Mouse (Mus musculus) heart, postnatal 0 days (tissue): ENCODE data around the gene Ncf2. TPM values are rescaled to one million over a fixed set of nuclear protein-coding genes. Genes with fewer than 3 reads are reported as not detected.
A peak's percentile ranks its signal among the peaks of the same experiment; 100 is the strongest.

ENCODE experiments used
- ATAC-seq: fragments of 200-750 bp; cut with Nextera tagmentation; 2 replicates; pipeline ENCODE4 v1.8.0; 2017; ENCODE audit warnings: low read depth, moderate number of reproducible peaks, moderate library complexity; ENCODE audit not compliant: insufficient read depth
- DNase-seq: peaks from one replicate; pipeline ENCODE4 v3.0.0-alpha.2; 2016; ENCODE audit warnings: low spot score
- H3K27ac ChIP-seq: fragments of 300-500 bp; sonication (generic); 2 replicates; pipeline ENCODE4 v1.5.1; 2014; ENCODE audit warnings: low read depth, mild to moderate bottlenecking
- H3K27me3 ChIP-seq: fragments of 300-500 bp; sonication (generic); 2 replicates; pipeline ENCODE4 v1.6.1; 2014; ENCODE audit warnings: low read length, mixed read lengths; ENCODE audit not compliant: control insufficient read depth, insufficient read depth
- H3K36me3 ChIP-seq: fragments of 300-500 bp; sonication (generic); replicated peaks from 2 replicates; pipeline ENCODE4 v1.6.1; 2014; ENCODE audit warnings: low read length, mixed read lengths; ENCODE audit not compliant: control insufficient read depth, insufficient read depth
- H3K4me1 ChIP-seq: fragments of 300-500 bp; sonication (generic); 2 replicates; pipeline ENCODE4 v1.6.1; 2014; ENCODE audit warnings: antibody characterized with exemption; ENCODE audit not compliant: control insufficient read depth, insufficient read depth
- H3K4me2 ChIP-seq: fragments of 300-500 bp; sonication (generic); 2 replicates; pipeline ENCODE4 v1.6.1; 2014; ENCODE audit warnings: low read depth, mild to moderate bottlenecking, low read length, moderate library complexity
- H3K4me3 ChIP-seq: fragments of 300-500 bp; sonication (generic); 2 replicates; pipeline ENCODE4 v1.5.1; 2014; ENCODE audit warnings: low read depth, low read length
- H3K9ac ChIP-seq: fragments of 300-500 bp; sonication (generic); replicated peaks from 2 replicates; pipeline ENCODE4 v1.6.1; 2014; ENCODE audit warnings: low read depth, low read length, mixed read lengths
- H3K9me3 ChIP-seq: fragments of 300-500 bp; sonication (generic); replicated peaks from 2 replicates; pipeline ENCODE4 v1.6.1; 2016; ENCODE audit warnings: low read length; ENCODE audit not compliant: control insufficient read depth
- CTCF ChIP-seq: IDR thresholded peaks from 2 replicates; pipeline ENCODE4 v1.5.1; 2016; ENCODE audit warnings: antibody characterized with exemption, control low read depth, low read depth
- EP300 ChIP-seq: IDR thresholded peaks from 2 replicates; pipeline ENCODE4 v1.6.1; 2016; ENCODE audit warnings: antibody characterized with exemption, low read depth
- WGBS: fragments of 180-500 bp; shearing (Covaris S2); extraction: QIAGEN DNeasy Blood & Tissue Kit; methylation state at CpG from one replicate; pipeline ENCODE4 v1.1.7; 2014; 5-methylcytosine and 5-hydroxymethylcytosine counted together
- polyA plus RNA-seq: library from polyadenylated mRNA; unstranded; fragments of >200 nt; fragmentation: Nextera tagmentation; extraction: Ambion mirVana; gene quantifications from 2 replicates; pipeline ENCODE4 v1.2.1, GENCODE M21; 2015
- total RNA-seq: library from RNA; depleted of rRNA; stranded (reverse); fragments of >200 nt; gene quantifications from 2 replicates; pipeline ENCODE4 v1.2.3, GENCODE M21; 2014; ENCODE audit warnings: low replicate concordance

The Ncf2 gene
- total and polyA plus RNA-seq, 2 experiments from 2014 or later: 1.6 to 2.3 TPM

GRCm38 (mm10) chr1:152800633-152801176, 711 bp downstream of the Ncf2 start:
- H3K4me1 ChIP-seq: 0 out of 2 replicates have a peak, but pooled peaks cover 11% of the 10 kb centered on the region
- no peak overlapping the region for H3K4me3 ChIP-seq
- H3K9me3 ChIP-seq: no peaks in the 10 kb centered on the region
- ATAC-seq (no peak), DNase-seq (no peak)
- 0 out of 2 replicates have a peak overlapping the region, but pooled peaks have one; percentile 59 for H3K27ac ChIP-seq
- H3K36me3 ChIP-seq: no peaks in the 10 kb centered on the region
- TF ChIP-seq EP300: no peak
- TF ChIP-seq CTCF: no peak
- H3K9ac ChIP-seq: no peak overlapping the region
- no peak overlapping the region for H3K4me2 ChIP-seq
- 77% methylated on average over 13 of the region's 13 CpGs for WGBS
- no peaks in the 10 kb centered on the region for H3K27me3 ChIP-seq

DNA sequence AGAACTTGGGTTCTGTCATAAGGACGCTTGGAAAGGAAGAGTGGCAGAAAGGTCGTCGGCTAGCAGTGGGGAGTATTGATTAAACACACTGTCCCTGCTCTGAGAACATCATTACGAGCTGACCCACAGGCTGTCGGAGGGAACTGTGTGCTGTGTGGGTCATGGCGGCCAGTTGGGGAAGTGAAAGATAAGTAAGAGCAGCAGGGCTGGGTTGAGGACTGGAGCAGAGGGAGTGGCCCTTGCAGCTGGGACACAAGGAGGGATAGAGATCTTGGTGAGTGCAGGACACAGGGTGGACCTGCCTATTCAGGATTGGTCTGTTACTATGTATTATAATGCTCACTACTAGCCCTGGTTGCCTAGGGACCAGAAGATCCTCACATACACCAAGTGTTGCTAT, 4.9 kb downstream of the Ncf2 start:
- Histone ChIP-seq H3K9ac (no peak overlapping the region), H3K9me3 (no peaks in the 10 kb centered on the region), H3K4me2 (no peak overlapping the region), H3K27me3 (no peaks in the 10 kb centered on the region), H3K36me3 (no peaks in the 10 kb centered on the region), H3K27ac (no peak overlapping the region), H3K4me3 (no peak overlapping the region), H3K4me1 (0 out of 2 replicates have a peak, but pooled peaks cover 5% of the 10 kb centered on the region)
- WGBS: 71% methylated on average over 6 of the region's 6 CpGs
- ATAC-seq (no peak), DNase-seq (no peak)
- TF ChIP-seq CTCF: no peak
- TF ChIP-seq EP300: no peak

DNA sequence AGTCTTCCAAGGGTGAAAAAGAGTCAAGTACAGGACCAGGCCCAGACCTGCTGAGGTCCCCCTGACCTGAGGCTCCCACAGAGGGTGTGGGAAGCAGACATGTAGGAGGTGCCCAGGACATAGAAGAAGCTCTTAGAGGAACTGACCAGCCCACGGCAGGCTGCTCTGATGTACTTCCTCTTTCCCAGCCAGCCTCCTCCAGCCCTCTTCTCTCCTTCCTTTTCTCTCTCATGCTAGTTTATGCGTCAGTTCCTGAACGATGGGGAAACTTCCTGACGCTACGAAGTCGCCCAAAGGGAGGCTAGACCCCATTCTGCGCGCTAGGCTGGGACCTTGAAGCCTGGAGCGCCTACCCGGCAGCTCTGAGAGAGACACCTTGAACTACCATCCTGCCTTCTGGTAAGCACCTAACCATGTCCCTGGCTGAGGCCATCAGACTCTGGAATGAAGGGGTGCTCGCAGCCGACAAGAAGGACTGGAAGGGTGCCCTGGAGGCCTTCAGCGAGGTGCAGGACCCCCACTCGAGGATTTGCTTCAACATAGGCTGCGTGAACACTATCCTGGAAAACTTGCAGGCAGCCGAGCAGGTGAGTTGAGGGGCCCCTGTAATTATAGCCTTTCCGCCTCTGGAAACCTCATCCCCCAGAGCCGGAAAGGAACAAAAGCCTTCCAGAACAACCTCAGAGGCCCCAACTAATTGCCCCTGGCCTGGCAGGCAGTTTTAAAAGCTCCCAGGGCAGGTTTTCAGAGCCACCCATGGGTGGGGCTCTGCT, 7.8 kb downstream of the Ncf2 start:
- WGBS: 71% methylated on average over 18 of the region's 18 CpGs
- no peaks in the 10 kb centered on the region for H3K9me3 ChIP-seq
- ATAC-seq (no peak), DNase-seq (no peak)
- no peak overlapping the region for H3K9ac ChIP-seq
- no peak for TF ChIP-seq EP300
- TF ChIP-seq CTCF: no peak
- 0 out of 2 replicates have a peak overlapping the region, but pooled peaks have one; percentile 4 for H3K4me3 ChIP-seq
- H3K36me3 ChIP-seq: no peaks in the 10 kb centered on the region
- H3K4me1 ChIP-seq: no peaks in the 10 kb centered on the region
- peak overlapping the region; percentile 38; the same call in 1 of the 2 replicates for H3K27ac ChIP-seq
- no peaks in the 10 kb centered on the region for H3K27me3 ChIP-seq
- no peak overlapping the region for H3K4me2 ChIP-seq

DNA sequence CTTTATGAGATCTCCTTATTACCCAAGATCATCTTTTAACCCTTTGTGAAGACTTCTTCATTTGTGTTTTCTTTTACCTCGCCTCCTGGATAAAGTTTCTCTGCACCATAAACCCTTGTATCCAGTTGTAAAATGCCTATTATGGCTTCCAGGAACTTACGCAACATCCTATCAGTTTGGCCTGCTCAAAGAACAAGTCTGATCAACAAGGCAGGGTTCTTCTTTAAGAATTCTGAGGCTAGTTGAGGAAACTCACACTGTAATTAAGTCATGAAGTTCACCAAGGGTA, 8.3 kb downstream of the Ncf2 start:
- H3K27ac ChIP-seq: peak overlapping the region; percentile 38; the same call in 1 of the 2 replicates

DNA sequence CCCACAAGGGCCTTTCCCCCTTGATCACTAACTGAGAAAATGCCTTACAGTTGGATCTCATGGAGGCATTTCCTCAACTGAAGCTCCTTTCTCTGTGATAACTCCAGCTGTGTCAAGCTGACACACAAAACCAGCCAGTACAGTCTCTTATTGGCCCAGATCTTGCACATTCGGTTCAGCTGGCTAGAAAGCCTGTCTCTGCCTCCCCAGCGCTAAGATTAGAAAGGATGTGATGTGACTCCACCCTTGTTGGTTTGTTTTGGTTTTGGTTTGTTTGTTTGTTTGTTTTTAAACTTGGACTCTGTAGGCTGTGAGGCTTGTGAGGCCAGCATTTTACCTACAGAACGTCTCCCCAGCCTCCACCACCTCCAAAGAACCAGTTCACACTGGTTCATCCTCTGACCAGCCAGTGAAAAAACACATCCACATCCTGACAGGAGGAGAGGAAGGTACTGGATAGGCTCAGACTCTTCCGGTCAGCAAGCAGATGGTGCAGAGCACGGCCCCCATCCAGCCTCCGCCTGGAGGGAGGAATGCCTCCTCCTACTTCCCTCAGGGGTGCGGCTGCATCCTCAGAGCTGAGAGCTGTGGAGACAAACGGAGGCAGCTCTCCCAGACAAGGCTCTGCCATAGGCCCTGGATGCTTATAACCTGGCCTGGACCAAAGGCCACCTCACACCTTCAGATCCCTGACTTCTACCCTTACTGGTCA, 9.7 kb downstream of the Ncf2 start:
- H3K4me1 ChIP-seq: 0 out of 2 replicates have a peak, but pooled peaks cover under 1% of the 10 kb centered on the region
- WGBS: 40% methylated on average over 8 of the region's 8 CpGs
- H3K9me3 ChIP-seq: no peaks in the 10 kb centered on the region
- peak overlapping the region; percentile 73 for H3K27ac ChIP-seq
- no peak overlapping the region for H3K4me3 ChIP-seq
- no peak overlapping the region for H3K9ac ChIP-seq
- H3K36me3 ChIP-seq: no peaks in the 10 kb centered on the region
- no peak overlapping the region for H3K4me2 ChIP-seq
- DNase-seq (peak; percentile 70), ATAC-seq (peak; percentile 91)
- H3K27me3 ChIP-seq: no peaks in the 10 kb centered on the region
- TF ChIP-seq CTCF (peak; percentile 22; the same call in 1 of the 2 replicates), EP300 (no peak)

More for the DNA sequence above, 8.3 kb downstream of the Ncf2 start:
- H3K4me2 ChIP-seq: no peak overlapping the region
- H3K4me1 ChIP-seq: no peaks in the 10 kb centered on the region
- 0 out of 2 replicates have a peak overlapping the region, but pooled peaks have one; percentile 4 for H3K4me3 ChIP-seq
- TF ChIP-seq CTCF (no peak), EP300 (no peak)
- WGBS: 82% methylated on average over 2 of the region's 2 CpGs
- H3K9ac ChIP-seq: no peak overlapping the region
- H3K9me3 ChIP-seq: no peaks in the 10 kb centered on the region
- H3K27me3 ChIP-seq: no peaks in the 10 kb centered on the region
- no peak for DNase-seq
- ATAC-seq: no peak
- no peaks in the 10 kb centered on the region for H3K36me3 ChIP-seq
